Mouse (Mus musculus): ENCODE data around the gene Erich6b.

- TF ChIP-seq CTCF (IDR thresholded peaks at IDR 0.05; ENCODE audit: insufficient read depth, low read depth, low read length): no peak
- no peak for TF ChIP-seq POLR2A (IDR thresholded peaks at IDR 0.05; ENCODE audit: insufficient read depth, low read depth, low read length)
Measured at GRCm38 (mm10) chr14:75706647-75707046, 64.6 kb downstream of the Erich6b start.

Measured in olfactory bulb, adult 2 months (tissue).